Mouse (Mus musculus): ENCODE measurements around the gene Csf1. TPM values are rescaled to one million over a fixed set of nuclear protein-coding genes. Genes with fewer than 3 reads are reported as not detected.

Gene Csf1
- polyA plus RNA-seq (2012; ENCODE audit: low replicate concordance): 4.0 and 4.4 TPM in 2 replicates

DNA sequence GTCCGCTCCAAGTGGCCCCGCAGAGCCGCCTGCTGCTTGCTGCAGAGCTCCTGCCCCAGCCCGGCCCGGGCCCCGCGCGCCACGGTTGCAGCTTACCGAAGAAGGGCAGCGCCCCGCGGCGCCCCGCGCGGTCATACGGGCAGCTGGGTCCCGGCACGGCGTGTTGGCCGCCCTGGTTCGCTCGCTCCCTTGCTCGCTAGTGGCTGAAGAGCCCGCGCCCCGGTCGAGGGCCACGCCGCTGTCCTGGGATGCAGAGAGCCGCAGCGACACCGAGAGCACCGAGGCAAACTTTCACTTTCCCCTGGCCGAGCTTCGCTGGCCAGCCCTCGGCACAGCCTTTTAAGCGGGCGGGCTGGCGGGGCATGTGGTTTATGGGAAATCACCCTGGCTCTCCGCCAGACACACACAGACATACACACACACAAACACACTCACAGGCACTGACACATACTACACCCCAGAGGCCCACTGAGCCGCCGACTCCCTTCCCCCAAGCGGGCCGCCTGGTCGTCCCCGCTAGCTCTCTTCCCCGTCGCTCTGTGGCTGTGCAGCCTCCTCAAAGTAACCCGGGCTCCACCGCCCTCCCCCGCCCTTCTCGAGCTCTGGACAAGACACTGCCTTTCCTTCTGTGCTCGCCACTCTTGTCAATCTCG lies at the start of gene Csf1:
Csf1 (minus strand) TSS at position 541 of the 653 bp plus-strand sequence.

GRCm38 (mm10) chr3:107695948-107696881 lies 64.1 kb downstream of the Csf1 start, which contains the start of gene Ahcyl1:
Ahcyl1 (minus strand) TSS chr3:107696560.

Other genes with a start within 250 kb of the Csf1 start
- 0.03 TPM in 1 of 2 replicates, not detected in the other for gene Slc6a17, start 242.5 kb downstream of the Csf1 start, polyA plus RNA-seq (2012; ENCODE audit: low replicate concordance)
- gene Ubl4b, start 205.4 kb downstream of the Csf1 start, polyA plus RNA-seq (2012; ENCODE audit: low replicate concordance): not detected in 2 replicates
- gene Alx3, start 165.4 kb downstream of the Csf1 start, polyA plus RNA-seq (2012; ENCODE audit: low replicate concordance): not detected in 2 replicates
- gene Gm10961, start 129.1 kb downstream of the Csf1 start, polyA plus RNA-seq (2012; ENCODE audit: low replicate concordance): not detected in 2 replicates
- gene Strip1, start 128.8 kb downstream of the Csf1 start, polyA plus RNA-seq (2012; ENCODE audit: low replicate concordance): 9.7 and 10.5 TPM in 2 replicates
- gene Ahcyl1, start 63.9 kb downstream of the Csf1 start, polyA plus RNA-seq (2012; ENCODE audit: low replicate concordance): 7.8 and 12.6 TPM in 2 replicates
- not detected in 2 replicates for gene Eps8l3, start 116.8 kb upstream of the Csf1 start, polyA plus RNA-seq (2012; ENCODE audit: low replicate concordance)
- gene Gstm5, start 135.4 kb upstream of the Csf1 start, polyA plus RNA-seq (2012; ENCODE audit: low replicate concordance): 2.0 and 4.0 TPM in 2 replicates
- gene Gstm7, start 171.3 kb upstream of the Csf1 start, polyA plus RNA-seq (2012; ENCODE audit: low replicate concordance): 0.51 TPM in 1 of 2 replicates, not detected in the other
- not detected in 2 replicates for gene Gstm6, start 183.3 kb upstream of the Csf1 start, polyA plus RNA-seq (2012; ENCODE audit: low replicate concordance)
- not detected in 2 replicates for gene Gstm3, start 208.8 kb upstream of the Csf1 start, polyA plus RNA-seq (2012; ENCODE audit: low replicate concordance)
- gene Gstm2, start 226.0 kb upstream of the Csf1 start, polyA plus RNA-seq (2012; ENCODE audit: low replicate concordance): 0.40 TPM in 1 of 2 replicates, not detected in the other

All from leukemia stem cell, adult 10-12 weeks (primary cell).